Mouse (Mus musculus) bone marrow macrophage, adult 2 months (primary cell): Measurements from ENCODE around the gene Npm3.

Experiments used
- CTCF ChIP-seq: IDR thresholded peaks from 2 replicates; pipeline ENCODE4 v1.5.1; 2012; ENCODE audit warnings: low read depth, mild to moderate bottlenecking, low read length, moderate library complexity
- POLR2A ChIP-seq: IDR thresholded peaks from 2 replicates; pipeline ENCODE4 v1.6.1; 2012; ENCODE audit warnings: mild to moderate bottlenecking, low read depth, low read length, borderline replicate concordance

- TF ChIP-seq POLR2A, result no peak
- no peak for TF ChIP-seq CTCF
Measured at GRCm38 (mm10) chr19:45740817-45741216, 8.6 kb downstream of the Npm3 start.
